Mouse (Mus musculus): ENCODE data around the gene Col6a2.

The Col6a2 gene

DNA sequence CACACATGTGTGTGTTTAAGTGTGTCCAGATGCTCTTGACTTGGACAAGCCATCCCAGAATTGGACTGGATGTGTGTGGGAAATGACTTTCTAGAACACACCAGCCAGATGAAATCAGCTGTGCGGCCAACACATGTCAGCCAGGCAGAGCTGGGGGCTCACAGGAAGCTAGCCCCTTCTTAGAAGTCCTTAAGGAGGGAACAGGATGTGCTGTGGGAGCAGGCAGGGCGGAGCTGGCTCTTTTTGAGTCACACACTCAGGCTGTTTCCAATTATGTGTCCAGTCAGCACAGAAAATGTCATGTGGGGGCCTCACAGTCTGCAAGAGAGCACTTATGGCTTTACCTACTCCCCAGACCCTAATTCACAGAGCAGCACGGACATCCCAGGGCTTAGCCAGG lies 12.6 kb upstream of the Col6a2 start:
- no peak for DNase-seq (ENCODE audit: low read depth, low spot score)

DNA sequence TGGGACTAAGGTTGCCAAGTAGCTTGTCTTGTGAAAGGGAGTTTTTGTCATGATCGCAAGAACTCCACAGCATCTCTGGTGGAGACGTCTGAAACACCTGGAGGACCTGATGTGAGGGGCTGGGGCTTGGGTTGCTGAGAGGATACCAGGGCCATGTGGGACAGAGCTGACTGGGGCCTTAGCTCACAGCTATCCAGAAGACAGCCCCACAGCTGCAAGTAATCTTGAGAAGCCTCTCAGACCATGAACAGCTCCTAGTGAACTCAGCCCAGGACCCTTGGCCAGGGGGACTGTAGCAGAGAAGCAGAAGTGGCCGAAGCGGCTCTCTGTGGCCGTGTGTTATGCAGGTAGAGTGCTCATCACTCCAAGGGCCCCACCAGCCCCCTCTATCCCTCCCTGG lies 11.2 kb upstream of the Col6a2 start:
- DNase-seq (ENCODE audit: low read depth, low spot score) = no peak

DNA sequence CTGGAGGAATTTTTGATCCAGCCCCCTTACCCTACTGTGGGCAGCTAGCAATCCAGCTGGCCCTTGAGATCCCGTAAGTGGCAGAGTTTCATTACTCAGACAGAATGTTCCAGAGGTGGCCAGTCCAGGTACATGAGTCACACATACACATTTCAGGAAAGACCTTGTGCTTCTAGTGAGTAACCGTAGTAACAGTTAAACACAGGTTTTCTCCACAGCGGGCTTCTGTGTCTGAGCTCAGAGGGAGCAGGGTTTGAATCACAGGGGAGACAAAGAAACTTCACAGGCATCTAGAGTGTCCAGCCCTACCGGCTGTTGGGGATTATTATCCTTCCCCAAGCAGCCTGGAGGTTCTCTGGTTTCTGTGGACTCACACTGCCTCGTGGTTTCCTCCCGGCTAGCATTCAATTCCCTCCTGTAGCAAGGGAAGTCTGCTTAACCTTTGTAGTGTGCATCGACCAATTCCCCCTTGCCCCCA lies 10.7 kb upstream of the Col6a2 start:
- DNase-seq (ENCODE audit: low read depth, low spot score) = no peak

DNA sequence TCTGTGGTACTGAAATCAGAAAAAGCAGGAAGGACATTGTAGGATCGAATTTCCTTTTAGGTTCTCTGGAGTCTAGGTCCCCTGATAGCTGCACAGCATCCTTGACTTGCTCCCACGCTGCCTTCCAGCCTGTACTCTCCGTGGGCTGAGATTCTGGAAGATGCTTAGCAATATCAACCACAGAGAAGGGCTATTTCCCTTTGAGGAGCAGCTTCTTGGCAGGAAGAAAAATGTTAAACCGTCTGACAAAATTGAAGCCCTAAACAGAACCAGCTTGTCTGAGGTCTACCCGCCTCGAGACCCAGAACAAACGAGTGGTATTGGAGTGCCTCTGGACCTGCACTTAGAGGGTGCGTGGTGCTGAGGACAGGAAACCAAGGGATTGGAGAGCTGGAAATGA lies 9.2 kb upstream of the Col6a2 start:
- no peak for DNase-seq (ENCODE audit: low read depth, low spot score)

DNA sequence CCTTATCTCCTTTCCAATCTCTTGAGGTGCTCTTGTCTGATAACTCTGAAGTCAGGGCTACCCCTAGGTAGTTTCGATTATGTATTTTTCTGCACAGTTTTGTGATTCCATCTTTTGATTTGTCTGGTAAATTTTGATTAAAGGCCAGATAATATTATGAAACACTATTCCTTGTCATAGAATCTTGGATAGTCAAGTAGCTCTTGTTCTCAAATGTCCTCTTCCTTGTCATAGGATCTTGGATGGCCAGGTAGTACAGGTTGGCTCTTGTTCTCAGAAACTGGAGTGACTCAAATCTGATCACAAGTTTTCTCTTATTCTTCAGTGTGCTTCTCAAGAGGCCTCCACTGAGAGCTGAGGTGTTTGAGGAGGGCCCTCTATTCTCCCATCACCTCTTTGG lies 7.2 kb upstream of the Col6a2 start:
- DNase-seq (ENCODE audit: low read depth, low spot score) = no peak

DNA sequence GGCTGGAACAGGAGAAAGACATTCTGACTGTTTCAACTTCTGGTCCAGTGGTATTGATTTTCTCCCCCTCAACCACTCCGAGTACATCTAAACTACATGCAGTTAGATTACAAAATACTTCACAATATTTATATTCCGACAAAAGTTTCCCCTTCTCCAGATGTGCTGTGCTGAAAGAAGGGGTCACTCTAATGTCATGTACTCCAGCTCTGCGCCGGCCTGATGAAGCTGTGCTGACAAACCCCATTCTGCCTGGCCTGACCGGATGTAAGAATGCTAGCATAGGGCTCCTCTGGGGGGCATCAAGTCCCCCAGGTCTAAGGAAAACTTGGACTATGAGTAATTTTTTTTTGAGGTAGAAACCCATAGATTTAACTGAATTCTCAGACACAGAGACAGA lies 4.3 kb upstream of the Col6a2 start:
- no peak for DNase-seq (ENCODE audit: low read depth, low spot score)

DNA sequence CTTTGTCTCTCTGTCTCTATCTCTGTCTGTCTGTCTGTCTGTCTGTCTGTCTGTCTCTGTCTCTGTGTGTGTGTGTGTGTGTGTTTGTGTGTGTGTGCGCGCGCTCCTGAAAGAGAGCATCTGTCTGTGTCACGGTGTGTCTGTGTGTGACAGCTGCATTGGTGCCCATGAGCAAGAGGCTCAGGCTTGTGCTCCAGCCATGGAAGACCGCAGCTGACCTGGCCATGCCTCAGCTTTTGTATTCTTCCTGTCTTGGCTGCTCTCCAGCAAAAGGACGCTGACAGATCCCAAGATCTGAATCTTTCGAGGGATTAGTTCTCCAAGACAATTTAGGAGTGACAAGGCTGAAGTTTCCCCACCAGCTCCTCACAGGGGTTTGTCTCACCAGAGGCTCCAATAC lies 1.5 kb upstream of the Col6a2 start:
- DNase-seq (ENCODE audit: low read depth, low spot score) = no peak

DNA sequence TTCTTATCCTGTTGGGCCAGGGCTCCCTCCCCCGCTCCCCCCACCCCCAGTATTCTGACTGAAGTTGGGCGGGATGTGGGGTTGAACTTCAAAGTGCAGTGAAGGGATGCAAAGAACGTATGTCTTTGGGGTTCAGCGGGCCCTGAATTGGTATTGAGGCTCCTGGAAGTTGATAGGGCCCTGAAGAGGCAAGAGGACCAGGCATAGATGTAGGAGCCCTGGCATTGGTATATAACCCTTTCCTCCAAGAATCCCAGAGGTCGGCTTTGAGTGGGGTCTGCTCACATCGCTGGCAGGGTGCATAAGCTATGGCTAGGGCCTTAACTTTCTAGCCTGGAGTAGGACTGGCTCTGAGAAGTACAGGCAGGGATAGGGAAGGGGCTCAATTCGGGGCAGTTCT lies 304 bp upstream of the Col6a2 start:
- no peak for DNase-seq (ENCODE audit: low read depth, low spot score)

DNA sequence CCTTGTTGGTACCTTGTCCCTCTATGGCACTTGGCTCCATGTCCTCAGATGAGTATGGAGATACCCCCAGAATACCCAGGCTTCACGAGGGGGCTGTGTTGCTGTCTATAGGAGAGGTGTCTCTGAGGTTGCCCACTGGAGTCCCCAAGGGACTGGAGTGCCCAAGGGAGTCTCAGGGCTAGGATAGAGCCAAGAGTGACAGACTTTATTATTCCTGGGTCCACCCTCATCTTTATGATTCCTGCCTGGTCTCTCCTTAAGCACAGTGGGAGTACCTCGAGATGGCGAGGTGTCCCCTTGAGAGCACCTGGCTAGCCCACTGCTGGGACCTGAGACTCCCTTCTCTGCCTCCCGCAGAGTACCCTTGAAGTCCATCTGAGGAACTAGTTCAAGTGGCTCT lies 1.0 kb downstream of the Col6a2 start:
- DNase-seq (ENCODE audit: low read depth, low spot score) = no peak

DNA sequence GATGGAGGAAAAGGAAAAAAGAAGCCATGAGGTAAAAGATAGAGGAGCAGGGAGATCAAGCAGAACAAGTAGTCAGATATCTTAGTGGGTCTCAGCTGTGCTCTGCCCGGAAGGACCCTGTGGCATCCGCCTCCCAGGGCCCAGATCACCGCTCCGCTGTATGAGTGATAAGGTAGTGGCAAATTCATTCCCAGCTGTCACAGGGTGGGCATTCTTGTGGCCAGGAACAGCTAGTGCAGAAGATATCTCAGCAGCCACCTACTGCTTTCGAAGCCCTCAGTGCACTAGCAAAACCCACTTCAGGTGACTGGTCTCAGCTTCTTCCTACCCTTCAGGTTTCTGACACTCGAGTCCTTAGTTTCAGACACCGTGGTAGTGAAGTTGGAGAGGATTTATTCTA lies 11.0 kb downstream of the Col6a2 start:
- DNase-seq (ENCODE audit: low read depth, low spot score) = no peak

DNA sequence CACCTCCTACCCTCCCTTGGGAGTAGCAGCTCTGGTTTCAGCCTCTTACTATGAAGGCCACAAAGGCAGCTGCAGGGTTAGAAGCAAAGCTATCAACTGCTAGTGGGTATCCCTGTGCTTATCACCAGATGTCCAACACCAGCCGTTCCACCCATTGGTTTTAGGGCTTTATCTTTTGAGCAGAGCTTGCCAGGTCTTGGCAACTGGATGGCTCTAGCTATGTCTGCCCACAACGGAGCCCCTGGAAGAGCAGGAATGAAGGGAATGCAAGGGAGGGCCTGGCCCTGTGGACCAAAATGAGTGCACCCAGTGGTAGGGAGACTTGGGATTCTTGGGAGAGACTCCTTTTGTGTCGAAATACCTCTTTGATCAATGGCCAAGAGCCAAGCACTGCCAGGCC lies 20.7 kb downstream of the Col6a2 start:
- DNase-seq (ENCODE audit: low read depth, low spot score) = no peak

DNA sequence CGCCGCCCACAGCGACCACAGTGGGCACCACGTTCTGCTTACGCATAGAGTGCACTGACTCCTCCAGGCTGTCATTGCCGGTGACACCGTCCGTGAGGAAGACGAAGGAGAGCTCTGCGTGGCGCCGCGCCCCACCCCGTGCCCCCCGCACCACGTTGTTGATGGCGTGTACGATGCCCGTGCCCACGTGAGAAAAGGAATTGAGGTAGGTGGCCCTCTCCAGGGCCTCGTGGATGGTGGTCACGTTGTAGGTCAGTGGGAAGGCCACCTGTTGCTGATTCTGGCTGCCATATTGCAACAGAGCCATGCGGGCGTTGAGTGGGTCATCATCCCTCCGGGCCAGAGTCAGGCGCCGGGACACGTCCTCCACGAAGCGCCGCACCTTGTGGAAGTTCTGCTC lies 27.1 kb downstream of the Col6a2 start:
- DNase-seq (ENCODE audit: low read depth, low spot score) = no peak

DNA sequence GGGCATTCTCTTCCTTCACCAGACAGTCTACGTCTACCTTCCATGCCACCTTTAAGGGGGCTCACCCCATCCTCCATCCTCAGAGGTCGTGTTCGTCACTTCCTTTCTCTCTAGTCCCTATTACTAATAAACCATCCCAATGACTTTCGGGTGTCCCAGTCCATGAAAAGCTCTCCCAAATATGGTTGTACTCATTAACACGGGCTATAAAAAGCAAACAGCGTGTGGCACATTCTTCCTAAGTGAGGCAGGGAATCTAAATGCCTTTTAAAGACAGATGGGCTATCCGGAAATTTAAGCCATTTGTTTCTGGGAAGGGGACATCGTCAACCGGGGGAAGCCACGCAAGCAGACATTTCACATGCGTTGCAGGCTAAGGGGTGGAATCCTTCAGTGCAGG lies 33.2 kb downstream of the Col6a2 start:
- no peak for DNase-seq (ENCODE audit: low read depth, low spot score)

DNA sequence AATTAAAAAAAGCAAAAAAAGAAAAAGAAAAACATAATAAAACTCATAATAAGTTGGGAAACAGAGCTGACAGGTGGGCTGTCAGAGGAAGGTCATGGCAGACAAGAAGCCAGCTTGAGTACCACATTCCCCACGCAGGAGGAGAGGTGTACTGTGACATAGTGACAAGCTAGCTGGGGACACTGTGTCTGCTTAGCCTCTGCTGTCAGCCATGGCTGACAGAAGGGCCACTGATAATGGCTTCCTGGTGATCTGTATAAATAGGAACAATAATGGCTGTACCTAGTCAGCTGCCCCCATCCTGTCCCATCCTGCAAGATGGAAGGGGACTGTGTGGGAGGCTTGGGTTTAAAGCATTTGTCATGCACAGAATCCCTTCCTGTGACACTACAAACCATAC lies 37.2 kb downstream of the Col6a2 start:
- no peak for DNase-seq (ENCODE audit: low read depth, low spot score)

DNA sequence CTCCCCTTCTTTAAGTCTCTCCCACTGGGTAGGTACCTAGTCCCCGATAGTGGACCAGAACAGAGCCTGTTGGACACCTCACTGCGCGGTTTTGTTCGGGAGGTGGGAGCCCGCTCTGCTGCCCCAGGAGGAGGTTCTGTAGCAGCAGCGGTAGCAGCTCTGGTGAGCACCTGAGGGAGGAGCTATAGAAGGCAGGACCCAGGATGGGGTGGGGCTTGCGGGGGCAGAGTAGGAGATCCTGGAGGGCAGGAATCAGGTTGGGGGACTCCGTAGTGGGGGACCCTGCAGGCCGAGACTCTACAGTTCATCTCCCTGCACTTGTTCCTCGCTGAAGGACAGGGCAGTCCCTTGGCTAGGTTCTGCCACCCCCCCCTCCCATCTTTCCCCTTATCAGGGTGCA lies 39.3 kb downstream of the Col6a2 start:
- DNase-seq (ENCODE audit: low read depth, low spot score) = no peak

DNA sequence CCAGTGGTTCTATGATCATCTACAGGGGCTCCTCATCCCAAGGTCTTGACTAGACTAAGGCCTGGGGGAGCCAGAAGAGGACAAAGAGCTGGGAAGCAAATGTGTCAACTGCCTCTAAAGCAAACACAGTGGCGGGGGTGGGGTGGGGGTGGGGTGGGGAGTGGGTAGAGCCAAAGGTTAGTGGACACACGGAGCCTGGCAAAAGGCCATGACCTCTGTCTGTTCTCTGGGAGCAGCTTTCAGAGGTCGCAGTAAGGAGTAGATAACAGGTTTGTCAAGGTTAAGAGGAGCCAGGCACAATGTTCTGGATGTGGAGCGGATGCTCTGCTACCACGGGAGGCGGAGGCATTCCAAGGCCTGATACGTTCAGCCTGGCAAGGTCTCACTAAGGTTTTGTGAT lies 46.5 kb downstream of the Col6a2 start:
- DNase-seq (ENCODE audit: low read depth, low spot score) = no peak

DNA sequence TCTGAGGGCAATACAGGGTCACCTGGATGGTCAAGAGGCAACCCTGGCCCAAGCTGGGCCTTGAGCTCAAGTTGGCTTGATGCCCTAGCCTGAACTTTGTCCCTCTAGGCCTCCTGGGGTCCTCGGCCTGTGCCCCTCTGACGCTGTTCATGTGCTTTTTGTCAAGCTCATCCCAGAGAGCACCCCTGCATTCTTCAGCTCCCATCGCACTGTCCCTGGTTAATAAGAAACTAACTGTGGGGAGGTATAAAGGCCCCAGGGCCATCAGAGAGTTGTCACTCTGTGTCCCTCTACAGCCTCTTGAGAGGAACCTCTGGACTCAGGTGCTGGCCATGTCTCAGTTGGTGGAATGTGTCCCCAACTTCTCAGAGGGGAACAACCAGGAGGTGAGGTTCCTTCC lies 48.1 kb downstream of the Col6a2 start, which contains the start of gene Ftcd:
Gene Ftcd, plus strand, starts transcription at position 275 of the 400 bp plus-strand sequence.
- DNase-seq (ENCODE audit: low read depth, low spot score) = no peak

DNA sequence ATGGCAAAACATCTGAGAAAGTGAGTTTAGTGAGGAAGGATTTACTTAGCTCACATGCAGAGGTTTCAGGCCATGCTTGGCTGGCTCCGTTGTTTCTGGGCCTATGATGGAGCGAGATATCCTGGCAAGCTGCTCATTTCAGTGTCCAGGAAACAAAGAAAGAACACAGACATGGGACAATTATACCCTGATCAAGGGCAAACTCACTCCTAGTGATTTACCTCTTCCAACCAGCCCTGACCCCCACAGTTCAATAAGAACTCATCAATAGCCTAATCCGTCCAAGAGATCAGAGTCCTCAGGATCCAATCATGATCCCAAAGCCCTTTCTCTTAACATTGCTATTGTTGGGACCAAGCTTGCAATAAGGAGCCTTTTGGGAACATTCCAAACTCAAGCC lies 51.3 kb downstream of the Col6a2 start:
- no peak for DNase-seq (ENCODE audit: low read depth, low spot score)

DNA sequence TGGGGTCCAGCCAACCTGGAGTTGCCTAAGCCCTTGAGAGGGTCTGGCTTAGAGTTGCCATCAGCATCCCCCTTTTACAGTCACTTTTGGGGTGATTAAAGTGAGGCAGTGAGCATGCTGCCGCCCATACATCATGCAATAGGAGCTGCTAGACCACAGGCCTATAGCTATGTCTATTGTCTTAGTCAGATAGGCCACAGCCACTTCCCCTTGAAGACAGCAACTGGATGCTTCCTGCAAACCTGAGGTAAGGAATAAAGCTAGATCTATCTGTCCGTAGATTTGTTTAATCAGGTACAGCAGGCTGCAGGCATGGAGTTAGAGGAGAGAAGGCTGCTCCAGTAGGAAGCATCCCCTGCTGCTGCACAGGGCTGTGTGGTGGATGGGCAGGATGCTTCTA lies 52.4 kb downstream of the Col6a2 start:
- DNase-seq (ENCODE audit: low read depth, low spot score) = no peak

DNA sequence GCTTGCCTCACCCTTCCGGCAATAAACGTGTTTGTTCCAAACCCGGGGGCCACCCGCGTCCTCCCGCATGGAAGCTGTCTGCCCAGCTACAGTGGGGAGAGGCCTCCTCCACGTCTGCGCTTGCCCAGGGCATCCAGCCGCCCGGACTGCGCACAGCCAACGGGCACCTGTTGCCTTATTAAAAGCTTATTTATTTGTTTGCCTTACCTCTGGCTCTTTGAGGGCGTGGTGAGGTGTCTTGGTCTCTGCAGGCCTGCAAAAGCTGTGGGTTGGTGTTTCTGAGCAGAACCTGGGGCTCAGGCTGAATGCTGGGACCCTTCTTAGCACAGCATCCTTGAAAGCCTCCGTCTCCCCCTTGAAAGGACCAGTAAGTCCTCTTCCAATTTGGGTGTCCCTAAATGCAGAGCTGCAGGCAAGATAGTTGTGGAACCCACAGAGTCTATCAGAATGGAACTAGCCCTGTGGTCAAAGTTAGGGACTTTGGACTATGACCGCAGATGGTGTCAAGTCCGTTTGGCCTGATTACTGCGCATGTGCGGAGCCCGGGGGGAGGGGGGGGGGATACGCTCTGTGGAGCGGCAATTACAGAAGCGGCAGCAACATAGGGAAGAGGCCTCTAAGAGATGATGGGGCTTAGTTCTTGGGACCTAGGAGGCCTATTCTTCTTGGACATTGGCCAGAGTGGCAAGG lies 53.3 kb downstream of the Col6a2 start:
- no peak for DNase-seq (ENCODE audit: low read depth, low spot score)

DNA sequence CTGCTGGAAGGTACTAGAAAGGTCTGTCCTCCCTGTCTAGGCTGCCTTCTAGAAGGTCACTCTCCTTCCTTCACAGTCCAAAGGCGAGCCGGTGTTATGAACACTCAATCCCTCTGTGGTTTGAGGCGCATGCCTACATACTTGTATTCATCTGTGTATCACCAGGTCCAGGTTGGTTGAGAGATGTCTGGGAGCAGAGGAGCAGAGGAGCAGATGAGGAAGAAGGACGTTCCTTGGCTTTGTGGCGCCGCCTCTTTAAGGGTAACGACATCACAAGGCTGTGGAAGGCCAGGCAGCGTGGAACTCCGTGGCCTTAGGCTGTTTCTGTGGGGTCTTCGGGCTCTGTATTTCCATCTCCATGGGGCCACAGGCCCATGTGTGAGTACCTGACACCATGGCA lies 61.5 kb downstream of the Col6a2 start, which contains the start of gene Spatc1l:
Gene Spatc1l, plus strand, starts transcription at position 301 of the 400 bp plus-strand sequence.
- DNase-seq (ENCODE audit: low read depth, low spot score) = no peak

DNA sequence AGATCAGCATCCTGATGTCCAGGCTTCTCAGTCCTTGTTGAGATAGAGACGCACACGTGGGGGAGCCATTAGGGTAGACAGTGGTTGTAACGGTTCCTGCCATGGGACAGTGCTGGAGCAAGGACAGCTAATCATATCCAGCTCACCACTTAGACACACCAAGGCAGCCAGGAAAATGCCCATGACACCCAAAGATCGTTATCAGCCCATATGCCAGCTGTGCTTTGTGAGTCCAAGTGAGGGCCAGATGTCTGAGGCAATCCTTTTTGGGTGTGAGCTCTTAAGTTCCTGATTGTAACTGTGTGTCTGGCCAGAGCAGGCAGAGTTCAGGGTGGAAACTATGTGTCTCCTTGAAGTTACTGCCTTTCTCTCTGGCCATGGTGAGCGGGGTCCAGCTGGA lies 69.4 kb downstream of the Col6a2 start:
- no peak for DNase-seq (ENCODE audit: low read depth, low spot score)

DNA sequence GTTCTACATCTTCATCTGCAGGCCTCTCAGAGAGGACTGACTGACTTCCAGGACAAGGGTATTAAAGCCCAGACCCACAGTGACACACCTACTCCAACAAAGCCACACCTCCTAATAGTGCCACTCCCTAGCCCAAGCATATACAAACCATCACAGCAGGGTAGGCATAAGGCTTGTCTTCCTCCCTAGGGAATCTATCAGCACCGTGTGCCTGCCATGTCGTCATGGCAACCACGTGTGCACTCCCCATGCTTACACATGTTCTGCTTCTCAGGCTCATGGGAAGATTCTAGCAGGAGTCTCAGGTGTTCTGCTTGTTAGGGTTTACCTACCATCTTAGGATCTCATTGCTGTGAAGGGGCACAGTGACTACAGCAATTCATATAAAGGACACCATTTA lies 71.9 kb downstream of the Col6a2 start:
- no peak for DNase-seq (ENCODE audit: low read depth, low spot score)

DNA sequence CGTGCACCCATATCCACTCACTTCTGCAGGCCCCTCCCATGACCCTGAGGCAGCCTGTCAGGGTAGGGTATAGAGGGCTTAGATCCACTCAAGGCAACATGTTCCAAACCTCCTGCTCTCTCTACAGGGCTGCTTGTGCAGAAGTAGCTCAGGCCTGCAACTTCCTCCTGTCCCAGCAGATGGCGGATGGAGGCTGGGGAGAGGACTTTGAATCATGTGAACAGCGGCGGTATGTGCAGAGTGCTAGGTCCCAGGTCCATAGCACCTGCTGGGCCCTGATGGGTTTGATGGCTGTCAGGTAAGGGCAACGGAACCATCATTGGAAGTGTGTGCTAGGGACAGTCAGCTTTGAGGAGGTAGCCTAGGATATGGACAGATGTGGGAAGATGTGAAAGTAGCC lies 73.0 kb downstream of the Col6a2 start:
- no peak for DNase-seq (ENCODE audit: low read depth, low spot score)

All from retina, adult 2 months (tissue).